Mouse (Mus musculus) MEL (cell line): ENCODE data around the gene Nat9. TPM values are rescaled to one million over a fixed set of nuclear protein-coding genes. Genes with fewer than 3 reads are reported as not detected.

Experiments used
- DNase-seq: peaks from one replicate; pipeline ENCODE4 v3.0.0; 2011; ENCODE audit warnings: low read depth, low spot score
- H3K27ac ChIP-seq: 2 replicates; pipeline ENCODE4 v1.5.1; 2012; ENCODE audit warnings: low read depth, mild to moderate bottlenecking, control low read depth, low read length, moderate library complexity; ENCODE audit not compliant: control insufficient read depth
- H3K27me3 ChIP-seq, 2 experiments: fragments of 150-350 bp in 1 of 2; sonication (generic) in 1 of 2; 2 replicates each; pipeline ENCODE4 v1.6.1; 2012; ENCODE audit warnings: low read length in 2 of 2, mild to moderate bottlenecking in 2 of 2, improper control_type of control experiment in 1 of 2, moderate library complexity in 1 of 2; ENCODE audit not compliant: insufficient read depth in 2 of 2, control insufficient read depth in 1 of 2
- H3K36me3 ChIP-seq, 2 experiments: 2 replicates each; pipeline ENCODE4 v1.6.1; 2012 to 2014; ENCODE audit warnings: low read length in 2 of 2, improper control_type of control experiment in 1 of 2, inconsistent platforms in 1 of 2, mild to moderate bottlenecking in 1 of 2; ENCODE audit not compliant: insufficient read depth in 2 of 2, control insufficient read depth in 1 of 2
- H3K4me1 ChIP-seq, 2 experiments: fragments of 150-350 bp in 1 of 2; sonication (generic) in 1 of 2; 2 replicates each; pipeline ENCODE4 v1.6.1; 2012; ENCODE audit warnings: low read length in 2 of 2, improper control_type of control experiment in 1 of 2, mild to moderate bottlenecking in 1 of 2; ENCODE audit not compliant: insufficient read depth in 2 of 2, control insufficient read depth in 1 of 2
- H3K4me3 ChIP-seq, 2 experiments: fragments of 150-350 bp in 1 of 2; sonication (generic) in 1 of 2; 2 replicates each; pipeline ENCODE4 v1.5.1; 2012; ENCODE audit warnings: low read depth in 2 of 2, low read length in 2 of 2, mild to moderate bottlenecking in 2 of 2, moderate library complexity in 2 of 2, control low read depth in 1 of 2, improper control_type of control experiment in 1 of 2; ENCODE audit not compliant: control insufficient read depth in 1 of 2, insufficient read depth in 1 of 2
- H3K79me2 ChIP-seq: 2 replicates; pipeline ENCODE4 v1.6.1; 2012; ENCODE audit warnings: mild to moderate bottlenecking, low read length, moderate library complexity; ENCODE audit not compliant: control insufficient read depth, poor library complexity, insufficient read depth
- H3K9ac ChIP-seq: 2 replicates; pipeline ENCODE4 v1.6.1; 2012; ENCODE audit warnings: low read depth, mild to moderate bottlenecking, control low read depth, low read length, moderate library complexity; ENCODE audit not compliant: control insufficient read depth, poor library complexity, severe bottlenecking
- H3K9me3 ChIP-seq: fragments of 150-350 bp; sonication (generic); replicated peaks from 2 replicates; pipeline ENCODE4 v1.6.1; 2012; ENCODE audit warnings: mild to moderate bottlenecking, low read length, improper control_type of control experiment, moderate library complexity; ENCODE audit not compliant: insufficient read depth
- BHLHE40 ChIP-seq: IDR thresholded peaks from 2 replicates; pipeline ENCODE4 v1.6.1; 2012; ENCODE audit warnings: low read depth, mild to moderate bottlenecking, inconsistent platforms, low read length, improper control_type of control experiment, borderline replicate concordance
- CTCF ChIP-seq, 3 experiments: IDR thresholded peaks in 2 of 3; conservative IDR thresholded peaks in 1 of 3; 2 replicates each; pipeline ENCODE4 v1.5.1; 2011 to 2012; ENCODE audit warnings: low read length in 3 of 3, low read depth in 2 of 3, mild to moderate bottlenecking in 2 of 3, improper control_type of control experiment in 1 of 3, inconsistent platforms in 1 of 3, mixed read lengths in 1 of 3, moderate library complexity in 1 of 3; ENCODE audit not compliant: control insufficient read depth in 1 of 3, insufficient read depth in 1 of 3, poor library complexity in 1 of 3, severe bottlenecking in 1 of 3
- GATA1 ChIP-seq: IDR thresholded peaks from 2 replicates; pipeline ENCODE4 v1.6.1; 2011; ENCODE audit warnings: low read depth, low read length, improper control_type of control experiment
- KAT2A ChIP-seq: conservative IDR thresholded peaks from 2 replicates; pipeline ENCODE4 v1.6.1; 2012; ENCODE audit warnings: low read depth, low read length, improper control_type of control experiment, inconsistent platforms
- MAX ChIP-seq: IDR thresholded peaks from 2 replicates; pipeline ENCODE4 v1.6.1; 2011; ENCODE audit warnings: low read length, improper control_type of control experiment
- MAZ ChIP-seq: IDR thresholded peaks from 2 replicates; pipeline ENCODE4 v1.6.1; 2012; ENCODE audit warnings: low read depth, mild to moderate bottlenecking, inconsistent platforms, low read length, improper control_type of control experiment
- POLR2A ChIP-seq, 2 experiments: IDR thresholded peaks; 2 replicates each; pipeline ENCODE4 v1.6.1; 2011 to 2012; ENCODE audit warnings: low read length in 2 of 2, mild to moderate bottlenecking in 2 of 2, control low read depth in 1 of 2, improper control_type of control experiment in 1 of 2, low read depth in 1 of 2, moderate library complexity in 1 of 2; ENCODE audit not compliant: control insufficient read depth in 1 of 2, insufficient read depth in 1 of 2, poor library complexity in 1 of 2
- POLR2AphosphoS2 ChIP-seq: IDR thresholded peaks from 2 replicates; pipeline ENCODE4 v1.6.1; 2011; ENCODE audit warnings: low read length, improper control_type of control experiment
- RCOR1 ChIP-seq: IDR thresholded peaks from 2 replicates; pipeline ENCODE4 v1.6.1; 2012; ENCODE audit warnings: low read depth, mild to moderate bottlenecking, inconsistent platforms, low read length, improper control_type of control experiment
- SIN3A ChIP-seq: IDR thresholded peaks from 2 replicates; pipeline ENCODE4 v1.6.1; 2012; ENCODE audit warnings: low read length, improper control_type of control experiment, inconsistent platforms
- TAL1 ChIP-seq: IDR thresholded peaks from 2 replicates; pipeline ENCODE4 v1.6.1; 2012; ENCODE audit warnings: mild to moderate bottlenecking, inconsistent platforms, low read length, moderate library complexity, mixed read lengths
- TBP ChIP-seq: IDR thresholded peaks from 2 replicates; pipeline ENCODE4 v1.8.0; 2011; ENCODE audit warnings: low read depth, low read length, improper control_type of control experiment
- TCF12 ChIP-seq: IDR thresholded peaks from 2 replicates; pipeline ENCODE4 v1.6.1; 2014; ENCODE audit warnings: low read depth, mild to moderate bottlenecking, inconsistent platforms, low read length, improper control_type of control experiment, moderate library complexity
- UBTF ChIP-seq: IDR thresholded peaks from 2 replicates; pipeline ENCODE4 v1.6.1; 2012; ENCODE audit warnings: low read depth, mild to moderate bottlenecking, inconsistent platforms, low read length, improper control_type of control experiment, moderate library complexity, borderline replicate concordance; ENCODE audit not compliant: insufficient read depth
- USF2 ChIP-seq, 2 experiments: IDR thresholded peaks; 2 replicates each; pipeline ENCODE4 v1.6.1; 2011 to 2012; ENCODE audit warnings: improper control_type of control experiment in 2 of 2, low read length in 2 of 2, borderline replicate concordance in 1 of 2, inconsistent platforms in 1 of 2, low read depth in 1 of 2, mild to moderate bottlenecking in 1 of 2; ENCODE audit not compliant: insufficient read depth in 1 of 2
- ZMIZ1 ChIP-seq: IDR thresholded peaks from 2 replicates; pipeline ENCODE4 v1.6.1; 2012; ENCODE audit warnings: low read depth, mild to moderate bottlenecking, inconsistent platforms, low read length, improper control_type of control experiment, moderate library complexity
- polyA plus RNA-seq, 2 experiments: library from polyadenylated mRNA; stranded (reverse) in 1 of 2; unstranded in 1 of 2; fragments of >175 nt in 1 of 2; fragments of >200 nt in 1 of 2; gene quantifications; 2 replicates each; pipeline versions ENCODE4 v1.2.1 to v1.2.4; 2012; ENCODE audit warnings: low replicate concordance in 2 of 2, low read depth in 1 of 2; ENCODE audit not compliant: insufficient read length in 2 of 2, insufficient read depth in 1 of 2, missing spikeins in 1 of 2
- total RNA-seq: library from RNA; depleted of rRNA; stranded (reverse); fragments of 300-350 nt; gene quantifications from 2 replicates; pipeline ENCODE4 v1.2.3, GENCODE M21; 2012

Nat9 gene
- total and polyA plus RNA-seq, 3 experiments = 46.1 to 92.4 TPM; not detected in 1

DNA sequence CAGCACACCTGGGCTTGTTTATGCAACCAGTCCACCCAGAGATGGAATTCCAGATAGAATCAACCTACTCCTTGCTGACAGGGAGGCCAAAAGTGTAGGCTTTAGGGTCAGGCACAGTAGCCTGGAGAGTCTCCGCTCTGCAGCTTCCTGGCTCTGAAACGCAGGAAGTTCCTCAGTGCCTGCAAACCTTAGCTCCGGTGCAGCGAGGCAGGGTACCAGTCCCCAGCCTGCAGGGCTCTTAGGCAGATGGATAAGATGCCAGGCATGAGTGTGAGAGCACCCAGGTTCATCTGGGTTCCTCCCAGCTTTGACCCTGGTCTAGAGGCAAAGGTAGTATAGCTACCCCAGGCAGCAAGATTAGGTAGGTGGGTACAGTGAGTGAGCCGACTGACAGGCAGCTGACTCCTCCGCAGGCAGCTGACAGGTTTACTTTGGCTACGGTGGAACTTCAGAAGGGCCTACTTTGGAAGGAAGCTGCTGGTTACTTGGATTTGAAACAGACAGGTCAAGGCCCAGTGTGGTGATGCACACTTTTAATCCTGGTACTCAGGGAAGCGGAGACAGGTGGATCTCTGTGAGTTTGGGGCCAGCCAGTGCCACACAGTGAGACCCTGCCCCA is 19.9 kb downstream of the Nat9 start:
- H3K36me3 ChIP-seq = peaks cover 7 to 11% of the 10 kb centered on the region in 2 experiments
- DNase-seq = no peak
- no peaks in the 10 kb centered on the region for H3K9me3 ChIP-seq
- no peak overlapping the region for H3K9ac ChIP-seq
- H3K4me3 ChIP-seq = no peak overlapping the region
- H3K79me2 ChIP-seq = peaks cover 47% of the 10 kb centered on the region
- H3K4me1 ChIP-seq = peaks cover 0 to 11% of the 10 kb centered on the region in 2 experiments
- H3K27me3 ChIP-seq = no peaks in the 10 kb centered on the region
- H3K27ac ChIP-seq = no peak overlapping the region
- TF ChIP-seq SIN3A = no peak
- no peak for TF ChIP-seq TCF12
- no peak for TF ChIP-seq MAX
- no peak for TF ChIP-seq POLR2A (IDR thresholded peaks at IDR 0.05; ENCODE audit: control insufficient read depth in 1 of 2, insufficient read depth in 1 of 2, low read depth in 1 of 2, low read length in 2 of 2, poor library complexity in 1 of 2)
- TF ChIP-seq KAT2A = no peak
- TF ChIP-seq CTCF (IDR thresholded peaks at IDR 0.05 in 2 of 3, conservative IDR thresholded peaks at IDR 0.05 in 1 of 3; ENCODE audit: control insufficient read depth in 1 of 3, insufficient read depth in 1 of 3, low read depth in 2 of 3, low read length in 3 of 3, poor library complexity in 1 of 3, severe bottlenecking in 1 of 3) = no peak
- TF ChIP-seq POLR2AphosphoS2 = no peak
- no peak for TF ChIP-seq MAZ
- TF ChIP-seq TAL1 = no peak
- TF ChIP-seq UBTF = no peak

DNA sequence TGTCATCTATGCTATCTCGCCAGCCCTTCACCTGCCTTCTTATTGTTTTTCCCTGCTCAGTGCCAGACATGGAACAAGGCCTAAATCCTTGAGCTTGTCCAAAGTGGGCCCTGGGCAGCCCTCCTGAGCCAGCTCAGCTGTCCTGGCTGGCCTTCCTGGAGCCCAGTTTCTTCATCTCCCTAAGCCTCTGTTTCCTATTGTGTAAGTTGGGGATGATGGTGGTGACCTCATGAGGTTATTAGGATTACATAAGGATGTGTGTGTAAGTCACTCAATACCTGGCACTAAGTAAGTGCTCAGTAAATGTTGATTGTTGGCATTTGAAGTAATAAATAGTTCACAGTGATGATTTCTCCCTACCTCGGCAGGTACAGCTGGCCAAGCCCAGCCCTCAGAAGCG is 20.9 kb downstream of the Nat9 start:
- peaks cover 42% of the 10 kb centered on the region for H3K79me2 ChIP-seq
- no peak overlapping the region for H3K9ac ChIP-seq
- peaks cover 7 to 16% of the 10 kb centered on the region in 2 experiments for H3K36me3 ChIP-seq
- no peaks in the 10 kb centered on the region for H3K9me3 ChIP-seq
- H3K4me3 ChIP-seq = no peak overlapping the region
- no peaks in the 10 kb centered on the region for H3K27me3 ChIP-seq
- no peak for DNase-seq
- no peak overlapping the region for H3K27ac ChIP-seq
- TF ChIP-seq BHLHE40 (no peak), TBP (no peak), GATA1 (no peak), USF2 (IDR thresholded peaks at IDR 0.05; ENCODE audit: borderline replicate concordance in 1 of 2, insufficient read depth in 1 of 2, low read depth in 1 of 2, low read length in 2 of 2) (no peak), ZMIZ1 (no peak), RCOR1 (no peak), CTCF (IDR thresholded peaks at IDR 0.05 in 2 of 3, conservative IDR thresholded peaks at IDR 0.05 in 1 of 3; ENCODE audit: control insufficient read depth in 1 of 3, insufficient read depth in 1 of 3, low read depth in 2 of 3, low read length in 3 of 3, poor library complexity in 1 of 3, severe bottlenecking in 1 of 3) (no peak)
- peaks cover 0 to 16% of the 10 kb centered on the region in 2 experiments for H3K4me1 ChIP-seq
